ENCODE assay signal across 13 mouse cellular contexts in the genomic region with DNA sequence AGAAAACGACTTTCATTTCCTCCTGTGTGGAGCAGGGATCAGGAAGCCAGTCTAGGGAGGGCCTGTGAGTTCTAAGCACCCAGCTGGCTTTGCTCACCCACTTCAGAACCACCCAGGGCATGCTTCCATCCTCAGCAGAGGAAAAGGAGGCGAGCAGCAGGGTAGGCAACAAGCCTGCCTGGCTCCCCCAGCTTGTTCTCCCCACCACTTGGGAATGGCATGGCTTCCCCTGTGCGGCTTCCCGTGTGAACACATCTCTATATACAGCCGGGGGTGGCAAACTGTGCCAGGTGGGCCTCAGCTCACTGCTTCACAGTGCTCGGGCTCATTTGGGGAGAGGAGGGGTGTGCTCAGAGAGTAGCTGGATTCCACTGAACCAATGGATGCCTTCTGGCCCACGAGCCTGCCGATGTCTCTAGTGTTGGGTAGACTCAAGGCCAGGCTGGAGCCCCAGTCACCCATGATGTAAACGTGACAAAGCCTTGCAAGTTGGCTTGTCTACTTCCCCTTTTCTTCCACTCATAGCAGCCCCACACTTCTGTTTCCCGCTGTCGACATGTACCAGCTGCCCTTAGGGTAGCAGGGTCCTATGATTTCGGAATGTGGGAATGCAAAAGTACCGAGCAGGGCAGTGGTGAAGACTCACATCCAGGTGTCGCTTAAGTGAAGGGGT. TPM values are rescaled to one million over a fixed set of nuclear protein-coding genes. Genes with fewer than 3 reads are reported as not detected.
A peak's percentile ranks its signal among the peaks of the same experiment; 100 is the strongest.
DNase-seq lines count a peak whose midpoint lies in the region; ATAC-seq lines count a peak whose summit lies in the region.
"Had no signal": no experiment of that assay in that cellular context is flagged by ENCODE, and none has a peak within 500 bp of the region (broad histone marks: within the 10 kb centered on the region; RNA-seq: fewer than 3 reads in every experiment).

No protein-coding gene starts in this region.

- peak; percentile 95 for DNase-seq in heart, adult 11 months
- no peak for DNase-seq in heart, postnatal 4 days
- DNase-seq in midbrain, embryonic 10.5 days (ENCODE audit: low spot score): no peak
- DNase-seq in midbrain, embryonic 11.5 days (ENCODE audit: low spot score, missing footprints): no peak
- DNase-seq in embryonic facial prominence, embryonic 10.5 days (ENCODE audit: low spot score): no peak
- DNase-seq in cerebellum, adult 11-12 months: no peak
- no peak for DNase-seq in MN1 (ENCODE audit: low spot score)
- DNase-seq: cerebellum, postnatal 14 days; kidney, adult 18-20 months had no signal

- H3K9ac ChIP-seq in midbrain, embryonic 11.5 days (ENCODE audit: low read length): no peak overlapping the region
- H3K9ac ChIP-seq in midbrain, embryonic 16.5 days (ENCODE audit: low read depth, low read length): no peak overlapping the region
- H3K9ac ChIP-seq: liver, embryonic 14.5 days; midbrain, embryonic 12.5 days had no signal

- H3K27ac ChIP-seq in midbrain, embryonic 10.5 days (replicated peaks): 0 out of 2 replicates have a peak overlapping the region, but pooled peaks have one; percentile 38
- no peak overlapping the region for H3K27ac ChIP-seq in midbrain, embryonic 11.5 days (ENCODE audit: low read depth, low read length)
- H3K27ac ChIP-seq in embryonic facial prominence, embryonic 10.5 days (replicated peaks): peak overlapping the region; percentile 40; the same call in 1 of the 2 replicates
- peak overlapping the region; percentile 63 for H3K27ac ChIP-seq in midbrain, embryonic 16.5 days (ENCODE audit: low read length)
- H3K27ac ChIP-seq: liver, embryonic 14.5 days; midbrain, embryonic 12.5 days had no signal

- H3K27me3 ChIP-seq in midbrain, embryonic 10.5 days (ENCODE audit: low read depth, poor library complexity, severe bottlenecking): peaks cover 18% of the 10 kb centered on the region
- no peaks in the 10 kb centered on the region for H3K27me3 ChIP-seq in midbrain, embryonic 11.5 days (ENCODE audit: control insufficient read depth, insufficient read depth, low read length)
- peaks cover 24% of the 10 kb centered on the region for H3K27me3 ChIP-seq in embryonic facial prominence, embryonic 10.5 days (replicated peaks; ENCODE audit: low read depth, poor library complexity, severe bottlenecking)
- no peaks in the 10 kb centered on the region for H3K27me3 ChIP-seq in midbrain, embryonic 16.5 days (ENCODE audit: control insufficient read depth, insufficient read depth, low read depth, low read length)
- H3K27me3 ChIP-seq: midbrain, embryonic 12.5 days had no signal

- peaks cover 28% of the 10 kb centered on the region for H3K4me1 ChIP-seq in midbrain, embryonic 10.5 days
- no peaks in the 10 kb centered on the region; the same call in 1 of the 2 replicates for H3K4me1 ChIP-seq in midbrain, embryonic 11.5 days (ENCODE audit: control insufficient read depth, insufficient read depth, low read length)
- peaks cover 13% of the 10 kb centered on the region for H3K4me1 ChIP-seq in embryonic facial prominence, embryonic 10.5 days
- H3K4me1 ChIP-seq in midbrain, embryonic 16.5 days (ENCODE audit: control insufficient read depth, insufficient read depth, low read length): peaks cover 8% of the 10 kb centered on the region

- H3K4me2 ChIP-seq in midbrain, embryonic 11.5 days: no peak overlapping the region
- H3K4me2 ChIP-seq in midbrain, embryonic 16.5 days (ENCODE audit: low read length): no peak overlapping the region
- H3K4me2 ChIP-seq: heart, embryonic 11.5 days; midbrain, embryonic 12.5 days had no signal

- ATAC-seq in midbrain, embryonic 11.5 days (ENCODE audit: low FRiP score): no peak
- ATAC-seq in midbrain, embryonic 16.5 days: no peak; the same call in 1 of the 2 replicates

- 86% methylated on average over 14 of the region's 14 CpGs for WGBS in midbrain, embryonic 10.5 days
- 84% methylated on average over 14 of the region's 14 CpGs for WGBS in midbrain, embryonic 11.5 days
- 84% methylated on average over 14 of the region's 14 CpGs for WGBS in embryonic facial prominence, embryonic 10.5 days
- WGBS in midbrain, embryonic 16.5 days: 85% methylated on average over 14 of the region's 14 CpGs

- no peaks in the 10 kb centered on the region for H3K36me3 ChIP-seq in midbrain, embryonic 10.5 days
- H3K36me3 ChIP-seq in midbrain, embryonic 11.5 days (ENCODE audit: control insufficient read depth, insufficient read depth, low read length): no peaks in the 10 kb centered on the region
- H3K36me3 ChIP-seq in embryonic facial prominence, embryonic 10.5 days (replicated peaks): no peaks in the 10 kb centered on the region
- H3K36me3 ChIP-seq in midbrain, embryonic 16.5 days (ENCODE audit: control insufficient read depth, insufficient read depth, low read length): no peaks in the 10 kb centered on the region
- H3K36me3 ChIP-seq: midbrain, embryonic 12.5 days had no signal

- H3K4me3 ChIP-seq in midbrain, embryonic 10.5 days: no peak overlapping the region
- no peak overlapping the region for H3K4me3 ChIP-seq in midbrain, embryonic 11.5 days (ENCODE audit: low read depth, low read length)
- no peak overlapping the region for H3K4me3 ChIP-seq in embryonic facial prominence, embryonic 10.5 days
- no peak overlapping the region for H3K4me3 ChIP-seq in midbrain, embryonic 16.5 days (ENCODE audit: low read depth, low read length)
- H3K4me3 ChIP-seq: midbrain, embryonic 12.5 days had no signal

- no peaks in the 10 kb centered on the region for H3K9me3 ChIP-seq in midbrain, embryonic 10.5 days (replicated peaks)
- H3K9me3 ChIP-seq in midbrain, embryonic 11.5 days (ENCODE audit: control insufficient read depth, low read length): no peaks in the 10 kb centered on the region
- H3K9me3 ChIP-seq in embryonic facial prominence, embryonic 10.5 days: no peaks in the 10 kb centered on the region
- H3K9me3 ChIP-seq in midbrain, embryonic 16.5 days (replicated peaks; ENCODE audit: control insufficient read depth, low read length, poor library complexity, severe bottlenecking): no peaks in the 10 kb centered on the region
- H3K9me3 ChIP-seq: midbrain, embryonic 12.5 days had no signal

RNA-seq across cellular contexts. Expression of a gene that starts 20.5 kb away (rescaled TPM):
- 10 to 100 TPM; 79.0 to 82.5 TPM for total RNA-seq in heart, postnatal 4 days (2021)
- polyA plus RNA-seq in midbrain, embryonic 10.5 days (2016; fragmentation: Nextera tagmentation; extraction: Ambion mirVana): 171 and 214 TPM in 2 replicates
- polyA plus RNA-seq in midbrain, embryonic 11.5 days (2014; fragmentation: Nextera tagmentation; extraction: Ambion mirVana): 179 and 191 TPM in 2 replicates
- polyA plus RNA-seq in embryonic facial prominence, embryonic 10.5 days (2016; fragmentation: Nextera tagmentation; extraction: Ambion mirVana): 72.5 and 95.2 TPM in 2 replicates
- 125 and 139 TPM in 2 replicates for polyA plus RNA-seq in midbrain, embryonic 16.5 days (2015; fragmentation: Nextera tagmentation; extraction: Ambion mirVana)
